Mouse (Mus musculus): ENCODE results near the gene Fkbp5.

GRCm38 (mm10) chr17:28394994-28395393 is 122.3 kb downstream of the Fkbp5 start:
- TF ChIP-seq CHD1 (IDR thresholded peaks at IDR 0.05; ENCODE audit: low read depth, low read length), result no peak
- TF ChIP-seq CTCF (conservative IDR thresholded peaks at IDR 0.05 in 1 of 2, IDR thresholded peaks at IDR 0.05 in 1 of 2; ENCODE audit: low read depth in 2 of 2, low read length in 2 of 2), result no peak
- no peak for TF ChIP-seq EP300 (IDR thresholded peaks at IDR 0.05; ENCODE audit: low read length)
- TF ChIP-seq UBTF (IDR thresholded peaks at IDR 0.05; ENCODE audit: low read depth, low read length), result no peak
- TF ChIP-seq POLR2A (IDR thresholded peaks at IDR 0.05; ENCODE audit: low read depth, low read length), result no peak
- no peak for TF ChIP-seq RCOR1 (conservative IDR thresholded peaks at IDR 0.05; ENCODE audit: low read depth, low read length)
- TF ChIP-seq ETS1 (conservative IDR thresholded peaks at IDR 0.05; ENCODE audit: low read depth, low read length), result no peak
- no peak for TF ChIP-seq NELFE (IDR thresholded peaks at IDR 0.05; ENCODE audit: low read depth, low read length)
- TF ChIP-seq CHD2 (IDR thresholded peaks at IDR 0.05; ENCODE audit: low read length), result no peak
- no peak for TF ChIP-seq JUND (conservative IDR thresholded peaks at IDR 0.05; ENCODE audit: low read depth, low read length)
- TF ChIP-seq MAFK (IDR thresholded peaks at IDR 0.05; ENCODE audit: insufficient replicate concordance, low read length), result no peak
- no peak for TF ChIP-seq MAX (IDR thresholded peaks at IDR 0.05; ENCODE audit: low read length)
- no peak for TF ChIP-seq ZKSCAN1 (IDR thresholded peaks at IDR 0.05; ENCODE audit: borderline replicate concordance, low read depth, low read length)
